ENCODE assay signal across 16 mouse cellular contexts in the genomic region with DNA sequence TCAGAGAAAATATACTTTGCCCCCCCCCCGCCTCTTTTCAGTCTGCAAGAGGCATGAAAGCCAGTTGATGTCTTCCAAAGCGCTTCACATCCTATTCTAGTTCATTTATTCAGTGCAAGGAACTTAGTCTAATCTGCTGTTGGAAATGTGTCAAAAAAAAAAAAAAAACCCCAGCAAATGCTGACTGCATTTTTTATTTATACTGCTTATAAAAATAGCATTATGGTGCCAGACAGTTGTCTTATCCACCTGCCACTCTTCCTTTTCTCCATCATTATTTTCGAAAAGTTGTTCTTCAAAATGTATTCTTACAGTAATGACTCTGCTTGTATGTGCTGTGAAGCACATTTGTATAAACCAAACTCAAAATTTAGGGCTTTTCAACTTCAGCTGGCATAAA.
"Had no signal": no experiment of that assay in that cellular context is flagged by ENCODE, and none has a peak within 500 bp of the region (broad histone marks: within the 10 kb centered on the region; RNA-seq: fewer than 3 reads in every experiment).

No protein-coding gene starts in this region.

- H3K4me1 ChIP-seq: liver, embryonic 13.5 days; midbrain, embryonic 12.5 days; midbrain, embryonic 15.5 days; neural tube, embryonic 12.5 days; neural tube, embryonic 15.5 days had no signal

- ATAC-seq: midbrain, embryonic 15.5 days had no signal

- H3K27me3 ChIP-seq: liver, embryonic 13.5 days; midbrain, embryonic 12.5 days; midbrain, embryonic 15.5 days; neural tube, embryonic 12.5 days; neural tube, embryonic 15.5 days had no signal

- H3K36me3 ChIP-seq: liver, embryonic 13.5 days; midbrain, embryonic 12.5 days; midbrain, embryonic 15.5 days; neural tube, embryonic 12.5 days; neural tube, embryonic 15.5 days had no signal

- H3K9me3 ChIP-seq: liver, embryonic 13.5 days; midbrain, embryonic 12.5 days; midbrain, embryonic 15.5 days; neural tube, embryonic 12.5 days; neural tube, embryonic 15.5 days had no signal

- H3K4me2 ChIP-seq: liver, embryonic 13.5 days; midbrain, embryonic 12.5 days; midbrain, embryonic 15.5 days; neural tube, embryonic 12.5 days; neural tube, embryonic 15.5 days had no signal

- H3K27ac ChIP-seq: layer of hippocampus, adult 2 months; liver, embryonic 13.5 days; midbrain, embryonic 12.5 days; midbrain, embryonic 15.5 days; neural tube, embryonic 12.5 days; neural tube, embryonic 15.5 days had no signal

- DNase-seq: kidney, adult 18-20 months; kidney, adult 9 months; kidney, postnatal 14 days; liver, embryonic 13.5 days; lung, adult 2 months; lung, postnatal 14 days; lung, postnatal 4 days; retina, postnatal 1 day; thymus, adult 2 months; thymus, postnatal 14 days; thymus, postnatal 4 days had no signal

- H3K9ac ChIP-seq: liver, embryonic 13.5 days; midbrain, embryonic 12.5 days; midbrain, embryonic 15.5 days; neural tube, embryonic 12.5 days; neural tube, embryonic 15.5 days had no signal

- H3K4me3 ChIP-seq: layer of hippocampus, adult 2 months; liver, embryonic 13.5 days; midbrain, embryonic 12.5 days; midbrain, embryonic 15.5 days; neural tube, embryonic 12.5 days; neural tube, embryonic 15.5 days had no signal
